Mouse (Mus musculus): ENCODE data around the gene Gm19426. TPM values are rescaled to one million over a fixed set of nuclear protein-coding genes. Genes with fewer than 3 reads are reported as not detected.
A peak's percentile ranks its signal among the peaks of the same experiment; 100 is the strongest.

Gene Gm19426
- polyA plus RNA-seq, 1 experiment from 2014 or later, result 5.7 TPM

GRCm38 (mm10) chr2:84695007-84695695 is 48.3 kb downstream of the Gm19426 start:
- no peaks in the 10 kb centered on the region for H3K27me3 ChIP-seq (replicated peaks)
- H3K36me3 ChIP-seq, result peaks cover 88% of the 10 kb centered on the region
- H3K4me3 ChIP-seq, result no peak overlapping the region
- H3K9ac ChIP-seq, result no peak overlapping the region
- H3K9me3 ChIP-seq, result no peaks in the 10 kb centered on the region
- no peak overlapping the region for H3K4me2 ChIP-seq
- no peak overlapping the region for H3K27ac ChIP-seq (replicated peaks)
- no peak for ATAC-seq (ENCODE audit: extremely low read depth, insufficient number of reproducible peaks, low FRiP score, low TSS enrichment)
- no peaks in the 10 kb centered on the region for H3K4me1 ChIP-seq
- 83% methylated on average over 5 of the region's 5 CpGs for WGBS

MicroRNAs within 50 kb of the gene (microRNA counts, 519-probe panel; counts per million panel counts)
- 7,705 counts per million, percentile 99 among the panel's probes with 10 or more counts for microRNA mmu-miR-130a

Small RNA genes within 50 kb of the gene (microRNA-seq; reads per million reads assigned to microRNA genes)
- 23,672 reads per million, percentile 97 among the genes with 10 or more reads in this experiment for gene Mir130a

Other genes with a start within 250 kb of the Gm19426 start
- gene Ctnnd1, start 92.9 kb downstream of the Gm19426 start, polyA plus RNA-seq (2015; fragmentation: Nextera tagmentation; extraction: Ambion mirVana), result 60.6 and 63.6 TPM in 2 replicates
- 0.10 and 0.12 TPM in 2 replicates for gene Btbd18, start 84.6 kb downstream of the Gm19426 start, polyA plus RNA-seq (2015; fragmentation: Nextera tagmentation; extraction: Ambion mirVana)
- gene Selenoh, start 72.9 kb downstream of the Gm19426 start, polyA plus RNA-seq (2015; fragmentation: Nextera tagmentation; extraction: Ambion mirVana), result 272 and 285 TPM in 2 replicates
- gene Gm28635, start 65.6 kb downstream of the Gm19426 start, polyA plus RNA-seq (2015; fragmentation: Nextera tagmentation; extraction: Ambion mirVana), result not detected in 2 replicates
- gene Med19, start 65.3 kb downstream of the Gm19426 start, polyA plus RNA-seq (2015; fragmentation: Nextera tagmentation; extraction: Ambion mirVana), result 26.1 and 26.6 TPM in 2 replicates
- 136 and 163 TPM in 2 replicates for gene Tmx2, start 64.5 kb downstream of the Gm19426 start, polyA plus RNA-seq (2015; fragmentation: Nextera tagmentation; extraction: Ambion mirVana)
- gene Zdhhc5, start 28.5 kb downstream of the Gm19426 start, polyA plus RNA-seq (2015; fragmentation: Nextera tagmentation; extraction: Ambion mirVana), result 20.8 and 21.9 TPM in 2 replicates
- 16.4 and 18.5 TPM in 2 replicates for gene Clp1, start 16.3 kb downstream of the Gm19426 start, polyA plus RNA-seq (2015; fragmentation: Nextera tagmentation; extraction: Ambion mirVana)
- gene Ypel4, start 9.6 kb downstream of the Gm19426 start, polyA plus RNA-seq (2015; fragmentation: Nextera tagmentation; extraction: Ambion mirVana), result 7.3 and 8.4 TPM in 2 replicates
- 38.8 and 40.2 TPM in 2 replicates for gene Serping1, start 31.8 kb upstream of the Gm19426 start, polyA plus RNA-seq (2015; fragmentation: Nextera tagmentation; extraction: Ambion mirVana)
- gene Ube2l6, start 55.2 kb upstream of the Gm19426 start, polyA plus RNA-seq (2015; fragmentation: Nextera tagmentation; extraction: Ambion mirVana), result 92.5 and 114 TPM in 2 replicates
- gene Smtnl1, start 79.0 kb upstream of the Gm19426 start, polyA plus RNA-seq (2015; fragmentation: Nextera tagmentation; extraction: Ambion mirVana), result 0.24 and 0.27 TPM in 2 replicates
- gene Timm10, start 83.3 kb upstream of the Gm19426 start, polyA plus RNA-seq (2015; fragmentation: Nextera tagmentation; extraction: Ambion mirVana), result 72.3 and 89.1 TPM in 2 replicates
- 16.1 and 17.1 TPM in 2 replicates for gene Slc43a1, start 95.2 kb upstream of the Gm19426 start, polyA plus RNA-seq (2015; fragmentation: Nextera tagmentation; extraction: Ambion mirVana)
- 0.72 and 0.99 TPM in 2 replicates for gene Rtn4rl2, start 143.1 kb upstream of the Gm19426 start, polyA plus RNA-seq (2015; fragmentation: Nextera tagmentation; extraction: Ambion mirVana)
- gene Slc43a3, start 192.9 kb upstream of the Gm19426 start, polyA plus RNA-seq (2015; fragmentation: Nextera tagmentation; extraction: Ambion mirVana), result 36.2 and 37.0 TPM in 2 replicates
- 0.79 and 1.2 TPM in 2 replicates for gene Prg2, start 236.8 kb upstream of the Gm19426 start, polyA plus RNA-seq (2015; fragmentation: Nextera tagmentation; extraction: Ambion mirVana)
- 0.16 and 0.20 TPM in 2 replicates for gene Prg3, start 244.6 kb upstream of the Gm19426 start, polyA plus RNA-seq (2015; fragmentation: Nextera tagmentation; extraction: Ambion mirVana)

Data from heart, embryonic 13.5 days (tissue).